Mouse (Mus musculus) megakaryocyte-erythroid progenitor cell, adult 5-6 weeks (primary cell): ENCODE results near the gene Rpl38. TPM values are rescaled to one million over a fixed set of nuclear protein-coding genes. Genes with fewer than 3 reads are reported as not detected.

Source experiments
- ATAC-seq: replicated peaks from 2 replicates; pipeline ENCODE4 v1.8.0; 2016; ENCODE audit warnings: mild to moderate bottlenecking, inconsistent platforms; ENCODE audit not compliant: severe bottlenecking, poor library complexity, low FRiP score, low TSS enrichment
- total RNA-seq, 2 experiments: library from RNA; stranded (forward) in 1 of 2; stranded (reverse) in 1 of 2; fragments of 200-1000, 215-1000 nt in 1 of 2; fragments of >200 nt in 1 of 2; fragmentation: Nextera tagmentation in 1 of 2; gene quantifications; 2 replicates each; pipeline ENCODE4 v1.2.3; 2014 to 2017

Rpl38 gene
- total RNA-seq (2014; fragmentation: Nextera tagmentation) (2,953 and 3,549 TPM in 2 replicates), total RNA-seq (2017) (4,476 and 4,894 TPM in 2 replicates)

DNA sequence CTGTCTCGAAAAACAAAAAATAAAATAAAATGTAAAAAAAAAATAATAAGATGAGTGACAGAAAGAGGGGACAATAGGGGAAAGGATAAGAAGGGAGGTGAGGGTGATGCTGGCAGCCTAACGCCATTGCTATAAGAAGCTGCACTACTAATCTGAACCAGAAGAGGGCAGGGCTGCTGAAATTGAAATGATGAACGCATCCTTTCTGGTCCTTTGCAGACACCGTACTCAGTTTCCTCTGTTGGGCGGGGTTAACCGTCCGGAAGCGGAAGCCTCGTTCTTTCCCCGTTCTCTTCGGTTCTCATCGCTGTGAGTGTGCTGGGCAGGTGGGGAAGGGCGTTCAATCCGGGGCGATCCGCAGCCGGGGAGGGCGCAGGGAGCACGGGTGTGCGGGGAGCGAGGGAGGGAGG, at the start of gene Rpl38:
Gene Rpl38 (plus strand): TSS at position 224 of the 410 bp plus-strand sequence.
- peak; percentile 68 for ATAC-seq

DNA sequence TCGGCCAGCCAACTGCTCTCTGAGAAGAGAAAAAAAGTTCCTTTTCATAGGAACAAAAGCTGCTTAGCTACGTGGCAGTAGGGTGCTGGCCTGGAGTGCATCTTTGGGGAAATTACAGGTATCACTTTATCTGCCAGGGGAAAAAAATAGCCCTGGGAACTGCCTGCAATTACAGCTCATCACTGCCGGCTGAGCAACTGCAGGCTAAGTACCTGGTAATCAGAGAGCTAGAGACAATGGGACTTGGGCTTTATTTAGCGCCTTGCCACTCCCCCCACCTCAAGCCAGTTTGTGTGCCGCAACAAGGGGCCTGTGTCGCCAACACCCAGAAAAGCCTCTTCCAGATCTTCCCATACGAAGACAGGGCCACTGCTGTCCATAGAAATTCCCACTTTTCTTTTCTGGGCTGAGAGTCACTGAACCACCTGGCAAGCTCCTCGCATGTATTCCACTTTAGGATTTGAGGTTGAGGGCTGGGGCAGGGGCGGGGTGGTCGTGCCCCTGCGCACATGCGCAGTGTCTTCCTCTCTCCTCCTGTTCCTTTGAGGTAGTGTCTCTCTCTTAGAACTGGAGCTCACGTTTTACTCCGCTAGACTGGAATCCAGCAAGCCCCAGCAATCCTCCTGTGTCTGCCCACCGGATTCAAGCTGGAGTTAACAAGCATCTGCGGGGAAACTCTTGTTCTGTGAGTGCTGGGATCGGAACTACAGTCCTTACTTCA, 49.5 kb upstream of the Rpl38 start:
- no peak for ATAC-seq

GRCm38 (mm10) chr11:114626071-114626690, 42.1 kb upstream of the Rpl38 start:
- no peak for ATAC-seq

GRCm38 (mm10) chr11:114627036-114627435, 41.3 kb upstream of the Rpl38 start:
- ATAC-seq: no peak

GRCm38 (mm10) chr11:114628032-114628431, 40.3 kb upstream of the Rpl38 start:
- no peak for ATAC-seq

GRCm38 (mm10) chr11:114630044-114630443, 38.3 kb upstream of the Rpl38 start:
- no peak for ATAC-seq

- no peak for ATAC-seq
These were observed 36.1 kb upstream of the Rpl38 start for GRCm38 (mm10) chr11:114632266-114632665.

DNA sequence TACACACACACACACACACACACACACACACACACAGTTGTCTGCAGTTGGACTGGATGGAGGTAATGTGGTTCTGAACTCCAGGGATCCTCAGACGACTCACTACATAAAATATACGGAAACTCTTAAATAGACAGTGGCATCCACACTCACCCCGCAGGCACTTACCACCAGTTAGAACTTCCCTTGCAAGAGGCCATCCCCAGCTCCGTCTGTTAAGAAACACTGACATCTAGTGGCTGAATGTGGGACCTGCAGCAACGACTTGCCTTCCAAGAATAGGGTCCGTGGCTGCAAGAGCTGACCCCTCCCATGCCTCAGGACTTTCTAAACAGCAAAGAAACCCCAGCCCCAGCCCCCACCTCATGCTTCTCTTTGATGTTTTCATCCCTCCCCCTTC, 32.0 kb upstream of the Rpl38 start:
- ATAC-seq: peak; percentile 86

GRCm38 (mm10) chr11:114636727-114637505, 31.4 kb upstream of the Rpl38 start:
- ATAC-seq: no peak

DNA sequence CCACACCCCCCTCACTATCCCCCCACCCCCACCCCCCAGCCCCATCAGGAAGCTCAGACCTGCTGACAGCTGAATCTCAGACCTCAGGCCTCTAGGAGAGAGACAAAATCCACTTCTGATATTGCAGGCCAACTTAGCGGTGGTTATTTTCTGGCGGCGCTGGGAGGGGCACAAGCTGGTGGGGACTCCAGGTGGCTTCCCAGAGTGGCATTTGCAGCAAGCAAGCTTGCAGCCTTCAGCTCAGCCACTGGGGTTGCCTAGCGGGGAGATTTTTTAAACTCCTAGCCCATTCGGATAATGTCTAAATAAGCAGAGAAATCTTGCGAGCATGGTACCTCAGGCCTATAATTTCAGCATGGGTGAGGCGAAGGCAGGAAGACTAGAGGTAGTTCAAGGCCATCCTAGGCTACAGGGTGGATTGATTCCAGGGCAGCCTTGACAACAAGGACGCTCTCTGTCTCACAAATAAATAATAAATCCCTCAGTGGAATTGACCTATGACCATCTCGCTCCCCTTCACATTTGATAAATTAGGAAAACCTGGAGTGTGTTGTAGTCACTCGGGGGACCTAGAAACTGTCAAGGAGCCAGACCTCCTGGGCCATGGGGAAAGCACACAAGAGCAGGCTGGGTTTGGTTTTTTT, 29.6 kb upstream of the Rpl38 start:
- ATAC-seq: no peak

DNA sequence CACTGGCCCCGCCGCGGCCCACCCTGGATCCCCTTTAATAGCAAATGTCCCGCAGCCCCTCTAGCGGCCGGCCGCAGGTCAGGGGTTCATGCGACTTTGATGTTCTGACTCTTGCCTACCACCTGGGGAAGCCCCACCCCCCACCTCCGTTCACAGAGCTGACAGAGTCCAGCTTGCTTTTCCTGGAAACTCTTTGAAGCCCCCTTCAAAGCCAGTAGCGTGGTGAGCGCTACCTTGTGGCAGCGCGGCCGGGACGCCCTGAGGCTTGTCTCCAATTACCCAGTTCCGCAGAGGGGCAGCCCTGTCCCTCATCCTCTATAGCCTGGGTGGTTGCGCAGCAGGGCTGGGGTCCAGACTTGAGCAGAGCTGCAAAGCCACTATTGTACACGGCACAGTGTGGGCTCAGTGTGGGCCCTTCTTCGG, 28.6 kb upstream of the Rpl38 start:
- ATAC-seq: no peak

GRCm38 (mm10) chr11:114640658-114641057, 27.7 kb upstream of the Rpl38 start:
- ATAC-seq: no peak

GRCm38 (mm10) chr11:114641136-114641535, 27.2 kb upstream of the Rpl38 start:
- ATAC-seq: no peak

- no peak for ATAC-seq
These were observed 26.1 kb upstream of the Rpl38 start for GRCm38 (mm10) chr11:114642184-114642583.

DNA sequence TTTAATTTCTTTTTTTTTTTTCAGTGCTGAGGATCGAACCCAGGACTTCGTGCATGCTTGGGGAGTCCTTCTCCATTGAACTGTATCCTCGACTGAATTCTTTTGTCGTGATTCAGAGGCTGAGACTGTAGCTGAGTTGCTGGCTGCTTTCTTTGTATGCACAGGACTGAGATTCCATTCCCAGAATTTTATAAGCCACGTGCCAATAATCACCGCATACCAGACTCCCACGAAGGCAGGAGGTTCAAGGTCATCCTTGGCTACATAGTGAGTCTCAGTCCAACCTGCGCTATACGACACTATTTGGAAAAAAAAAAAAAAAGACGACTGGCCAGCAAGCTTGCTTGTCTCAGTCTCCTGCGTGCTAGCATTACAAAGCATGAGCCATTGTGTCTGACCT, 25.4 kb upstream of the Rpl38 start:
- ATAC-seq: no peak

- no peak for ATAC-seq
These were observed 24.2 kb upstream of the Rpl38 start for GRCm38 (mm10) chr11:114644122-114644521.

DNA sequence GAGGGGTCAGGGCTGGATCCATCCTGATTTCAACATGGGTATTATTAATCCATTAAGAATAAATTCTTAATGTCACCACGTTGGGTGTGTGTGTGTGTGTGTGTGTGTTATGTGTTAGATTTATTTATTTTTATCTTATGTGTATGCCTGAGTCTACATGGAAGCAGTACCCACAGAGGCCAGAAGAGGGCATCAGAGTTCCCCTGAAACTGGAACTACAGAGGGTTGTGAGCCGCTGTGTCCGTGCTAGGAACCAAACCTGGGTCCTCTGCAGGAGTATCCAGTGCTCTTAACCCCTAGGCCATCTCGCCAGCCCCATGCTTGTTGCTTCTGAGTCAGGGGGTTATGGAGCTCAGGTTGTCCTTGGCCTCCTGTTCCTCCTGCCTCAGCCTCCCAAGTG, 18.8 kb upstream of the Rpl38 start:
- no peak for ATAC-seq

- ATAC-seq: peak; percentile 51; the same call in 1 of the 2 replicates
These were observed 15.8 kb upstream of the Rpl38 start for GRCm38 (mm10) chr11:114652531-114652930.

DNA sequence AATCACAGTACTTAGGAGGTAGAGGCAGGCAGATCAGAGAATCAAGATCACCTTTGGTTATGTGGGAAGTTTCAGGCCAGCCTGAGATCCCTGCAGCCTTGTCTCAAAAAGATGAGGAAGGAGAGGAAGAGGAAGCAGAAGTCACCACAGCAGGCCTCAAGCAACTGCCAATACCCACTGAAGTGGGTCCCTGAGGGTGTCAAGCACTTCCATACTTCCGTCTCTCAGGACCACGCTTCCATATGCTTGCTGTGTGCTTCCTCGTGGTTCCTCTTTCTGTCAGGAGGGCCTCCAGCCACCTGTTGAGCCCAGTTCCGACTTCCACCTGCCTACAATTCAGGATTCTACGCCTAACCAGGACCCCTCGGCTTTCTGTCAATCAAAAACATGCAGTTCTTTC, 14.7 kb upstream of the Rpl38 start:
- ATAC-seq: no peak

GRCm38 (mm10) chr11:114654552-114654951, 13.8 kb upstream of the Rpl38 start:
- no peak for ATAC-seq
